Mouse (Mus musculus): Measurements from ENCODE around the gene Lama2. TPM values are rescaled to one million over a fixed set of nuclear protein-coding genes. Genes with fewer than 3 reads are reported as not detected.
"Not testable (repeated sequence)": the region's sequence is repeated elsewhere in the genome, so short reads cannot be mapped to it uniquely, and the experiment has no call there.

Gene Lama2
- total RNA-seq, 2 experiments from 2014 or later, result 227 to 259 TPM

- DNase-seq (ENCODE audit: low spot score in 2 of 2), result no peak
Observed at GRCm38 (mm10) chr10:26948331-26948730, 671.2 kb downstream of the Lama2 start.

GRCm38 (mm10) chr10:26939549-26939948, 680.0 kb downstream of the Lama2 start:
- DNase-seq (ENCODE audit: low spot score in 2 of 2), result no peak

GRCm38 (mm10) chr10:26938464-26938863, 681.1 kb downstream of the Lama2 start:
- not testable (repeated sequence) for DNase-seq (ENCODE audit: low spot score in 2 of 2)

- DNase-seq (ENCODE audit: low spot score in 2 of 2), result not testable (repeated sequence)
Observed at GRCm38 (mm10) chr10:26936056-26936455, 683.5 kb downstream of the Lama2 start.
